Mouse (Mus musculus) midbrain, embryonic 11.5 days (tissue): ENCODE measurements around the gene 3110040M04Rik. TPM values are rescaled to one million over a fixed set of nuclear protein-coding genes. Genes with fewer than 3 reads are reported as not detected.
"Not testable (repeated sequence)": the region's sequence is repeated elsewhere in the genome, so short reads cannot be mapped to it uniquely, and the experiment has no call there.

Experiments used
- ATAC-seq: fragments of 200-750 bp; cut with Nextera tagmentation; 2 replicates; pipeline ENCODE4 v1.8.0; 2017; ENCODE audit warnings: moderate TSS enrichment, moderate library complexity; ENCODE audit not compliant: low FRiP score
- DNase-seq: peaks from one replicate; pipeline ENCODE4 v3.0.0; 2015; ENCODE audit warnings: low spot score; ENCODE audit errors: missing footprints
- H3K27ac ChIP-seq: fragments of 300-500 bp; sonication (generic); 2 replicates; pipeline ENCODE4 v1.5.1; 2014; ENCODE audit warnings: low read depth, low read length
- H3K27me3 ChIP-seq: fragments of 300-500 bp; sonication (generic); 2 replicates; pipeline ENCODE4 v1.6.1; 2014; ENCODE audit warnings: mild to moderate bottlenecking, low read length, moderate library complexity, mixed read lengths; ENCODE audit not compliant: control insufficient read depth, insufficient read depth
- H3K36me3 ChIP-seq: fragments of 300-500 bp; sonication (generic); 2 replicates; pipeline ENCODE4 v1.6.1; 2014; ENCODE audit warnings: mild to moderate bottlenecking, low read length, moderate library complexity, mixed read lengths; ENCODE audit not compliant: control insufficient read depth, insufficient read depth
- H3K4me1 ChIP-seq: fragments of 300-500 bp; sonication (generic); 2 replicates; pipeline ENCODE4 v1.6.1; 2014; ENCODE audit warnings: low read length; ENCODE audit not compliant: control insufficient read depth, insufficient read depth
- H3K4me2 ChIP-seq: fragments of 300-500 bp; sonication (generic); 2 replicates; pipeline ENCODE4 v1.6.1; 2014; ENCODE audit warnings: mild to moderate bottlenecking, moderate library complexity
- H3K4me3 ChIP-seq: fragments of 300-500 bp; sonication (generic); 2 replicates; pipeline ENCODE4 v1.5.1; 2014; ENCODE audit warnings: low read depth, low read length
- H3K9ac ChIP-seq: fragments of 300-500 bp; sonication (generic); 2 replicates; pipeline ENCODE4 v1.6.1; 2014; ENCODE audit warnings: low read length
- H3K9me3 ChIP-seq: fragments of 300-500 bp; sonication (generic); 2 replicates; pipeline ENCODE4 v1.6.1; 2016; ENCODE audit warnings: low read length; ENCODE audit not compliant: control insufficient read depth
- WGBS: fragments of 180-500 bp; shearing (Covaris S2); extraction: QIAGEN DNeasy Blood & Tissue Kit; methylation state at CpG from one replicate; pipeline ENCODE4 v1.1.7; 2014; 5-methylcytosine and 5-hydroxymethylcytosine counted together
- polyA plus RNA-seq: library from polyadenylated mRNA; unstranded; fragments of >200 nt; fragmentation: Nextera tagmentation; extraction: Ambion mirVana; gene quantifications from 2 replicates; pipeline ENCODE4 v1.2.1, GENCODE M21; 2014

3110040M04Rik gene
- 0.38 TPM in 1 of 2 replicates, not detected in the other for polyA plus RNA-seq

DNA sequence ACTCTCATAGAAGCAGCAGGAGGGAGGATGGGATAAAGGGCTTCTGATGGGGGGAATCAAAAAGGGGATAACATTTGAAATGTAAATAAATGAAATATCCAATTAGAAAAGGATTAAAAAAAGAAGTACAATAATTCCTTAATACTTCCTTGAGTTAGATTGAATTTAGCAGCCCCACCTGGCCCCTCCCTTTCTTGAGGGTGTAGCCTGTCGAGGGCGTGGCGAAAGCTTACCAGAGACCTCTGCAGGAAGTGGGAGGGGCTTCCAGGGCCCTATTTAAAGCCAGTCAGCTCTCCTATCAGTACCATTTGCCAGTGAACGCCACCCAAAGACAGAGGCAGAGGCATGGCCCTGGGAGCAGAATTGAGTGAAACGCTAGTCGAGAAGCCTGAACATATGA is at the start of gene 3110040M04Rik:
TSS of gene 3110040M04Rik (plus strand) at position 304 of the 400 bp plus-strand sequence.
- no CpG with 5 or more reads among the region's 6 CpGs for WGBS
- H3K4me1 ChIP-seq, DNase-seq, H3K4me3 ChIP-seq, H3K27me3 ChIP-seq, H3K4me2 ChIP-seq, H3K9ac ChIP-seq, H3K36me3 ChIP-seq, ATAC-seq, H3K27ac ChIP-seq, H3K9me3 ChIP-seq: not testable (repeated sequence)

DNA sequence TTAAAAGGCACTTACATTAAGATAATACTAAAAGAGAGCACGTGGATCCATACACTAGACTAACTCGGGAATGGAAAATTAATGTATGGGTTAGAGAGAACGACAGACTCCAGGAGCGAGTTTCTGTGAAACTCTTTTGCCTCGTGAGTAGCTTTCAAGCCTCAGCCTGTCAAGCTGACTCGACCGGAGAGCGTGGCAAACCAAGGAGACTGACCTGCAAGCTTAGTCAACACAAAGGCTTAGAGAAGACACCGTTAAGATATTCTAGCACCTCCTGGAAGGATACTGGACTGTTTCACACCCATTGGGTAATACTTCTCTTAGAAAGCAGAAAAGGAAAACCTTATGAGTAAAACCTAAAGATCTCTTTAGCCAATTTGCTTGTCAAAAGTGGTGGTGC is 49.8 kb upstream of the 3110040M04Rik start:
- DNase-seq, H3K9me3 ChIP-seq, H3K27me3 ChIP-seq, H3K4me2 ChIP-seq, H3K36me3 ChIP-seq, ATAC-seq, H3K4me3 ChIP-seq, H3K27ac ChIP-seq, H3K9ac ChIP-seq, H3K4me1 ChIP-seq: not testable (repeated sequence)
- WGBS: 91% methylated on average over 9 of the region's 9 CpGs

DNA sequence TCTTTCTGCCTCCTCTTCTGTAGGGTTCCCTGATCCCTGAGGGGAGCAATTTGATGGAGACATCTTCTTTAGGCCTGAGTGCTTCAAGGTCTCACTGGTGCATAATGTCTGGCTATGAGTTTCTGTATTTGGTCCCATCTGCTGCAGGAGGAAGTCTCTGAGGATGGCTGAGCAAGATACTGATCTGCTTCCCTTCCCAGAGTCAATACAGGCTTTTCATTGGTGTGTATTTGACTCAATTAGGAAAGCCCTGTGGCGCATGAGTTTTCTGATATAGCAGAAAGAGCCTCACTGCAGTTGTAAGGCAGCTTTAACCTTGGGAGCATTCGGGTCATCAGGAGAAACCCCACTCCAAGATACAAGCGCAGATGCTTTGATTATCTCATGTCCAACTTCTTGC is 47.8 kb upstream of the 3110040M04Rik start:
- Histone ChIP-seq H3K4me3 (no peak overlapping the region), H3K27ac (no peak overlapping the region), H3K9me3 (no peaks in the 10 kb centered on the region), H3K36me3 (no peaks in the 10 kb centered on the region), H3K9ac (no peak overlapping the region), H3K27me3 (no peaks in the 10 kb centered on the region), H3K4me2 (no peak overlapping the region), H3K4me1 (no peaks in the 10 kb centered on the region)
- no peak for ATAC-seq
- no peak for DNase-seq
- WGBS: 96% methylated on average over 3 of the region's 3 CpGs

DNA sequence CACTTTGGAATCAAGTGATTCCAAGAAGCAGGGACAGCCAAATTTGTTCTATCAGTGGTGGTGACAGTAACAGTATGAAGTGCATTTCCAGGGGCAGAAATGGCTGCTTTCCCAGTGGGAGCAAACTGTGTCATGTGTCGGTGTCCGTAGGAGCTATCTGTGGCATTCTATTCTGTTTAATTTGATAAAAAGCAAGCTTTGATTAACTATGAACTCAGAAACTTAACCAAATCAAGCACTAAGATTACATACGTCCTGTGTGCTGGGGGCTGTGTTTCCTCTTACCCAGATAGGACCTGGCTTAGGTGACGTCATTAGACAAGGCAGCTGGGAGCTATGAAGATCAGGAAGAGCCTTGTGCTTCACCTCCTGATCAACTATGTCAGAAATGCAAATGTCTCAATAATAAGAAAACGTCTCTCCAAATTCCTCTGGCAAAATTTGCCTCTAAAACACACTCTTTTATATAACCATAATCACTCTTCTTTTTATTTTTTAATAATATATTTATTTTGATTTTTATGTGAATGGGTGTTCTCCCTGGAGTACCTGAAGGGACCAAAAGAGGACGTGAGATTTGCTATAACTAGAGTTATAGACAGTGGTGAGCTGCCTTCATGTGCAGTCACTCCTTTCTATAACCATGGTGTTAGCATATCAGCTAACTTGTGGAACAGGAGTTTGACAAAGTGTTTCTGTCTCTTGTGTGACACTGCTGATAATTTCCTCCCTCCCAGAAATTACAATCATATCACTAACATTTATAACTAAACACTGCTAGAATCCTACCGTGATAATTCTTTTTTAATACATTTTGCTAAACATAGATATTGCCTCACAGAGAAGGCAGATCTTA is 46.9 kb upstream of the 3110040M04Rik start:
- Histone ChIP-seq H3K4me3 (no peak overlapping the region), H3K27ac (no peak overlapping the region), H3K9me3 (no peaks in the 10 kb centered on the region), H3K9ac (no peak overlapping the region), H3K4me2 (no peak overlapping the region), H3K4me1 (no peaks in the 10 kb centered on the region), H3K27me3 (no peaks in the 10 kb centered on the region), H3K36me3 (no peaks in the 10 kb centered on the region)
- no peak for ATAC-seq
- WGBS: 84% methylated on average over 7 of the region's 7 CpGs
- DNase-seq: no peak

DNA sequence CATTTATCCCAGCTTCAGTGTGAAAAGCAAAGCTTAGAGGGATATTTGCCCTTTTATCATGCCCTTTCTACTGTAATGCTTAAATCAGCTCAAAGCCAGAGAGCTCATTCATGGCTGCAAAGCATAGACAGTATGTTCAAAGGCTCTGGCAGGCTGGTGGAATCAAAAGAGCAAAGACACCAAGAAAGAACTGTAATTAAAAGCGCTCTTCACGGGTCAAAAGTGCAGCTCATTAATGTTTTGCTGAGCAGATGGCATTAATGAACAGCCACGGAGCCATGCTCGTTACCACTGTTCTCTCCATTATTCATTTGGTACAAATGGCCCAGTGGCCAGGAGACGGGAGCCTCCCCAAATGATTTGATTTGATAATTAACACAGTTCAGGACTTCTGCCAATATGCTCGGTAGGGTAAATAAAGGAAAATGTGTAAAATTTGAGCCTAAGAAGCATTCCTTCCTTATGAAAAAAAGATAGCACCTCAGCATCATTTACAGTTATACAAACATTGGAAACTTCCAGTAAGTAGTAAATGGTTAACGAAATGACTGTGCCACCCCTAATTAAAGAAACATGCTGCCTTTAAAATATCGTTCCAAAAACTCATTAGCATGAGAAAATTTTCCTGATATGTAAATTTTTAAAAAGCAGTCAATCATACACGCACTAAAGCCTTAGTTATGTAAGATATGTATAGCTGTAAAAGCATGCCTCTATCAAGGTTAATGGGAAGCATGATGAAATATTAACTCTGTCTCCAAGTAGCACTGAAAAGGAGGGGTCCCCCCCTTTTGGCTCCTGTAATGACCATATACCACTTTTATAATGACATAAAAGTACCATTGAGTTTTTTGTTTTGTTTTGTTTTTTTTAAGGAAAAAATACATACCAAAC is 45.7 kb upstream of the 3110040M04Rik start:
- Histone ChIP-seq H3K9me3 (no peaks in the 10 kb centered on the region), H3K9ac (no peak overlapping the region), H3K27ac (no peak overlapping the region), H3K4me3 (no peak overlapping the region), H3K27me3 (no peaks in the 10 kb centered on the region), H3K36me3 (no peaks in the 10 kb centered on the region), H3K4me2 (no peak overlapping the region), H3K4me1 (no peaks in the 10 kb centered on the region)
- ATAC-seq: peak; percentile 80
- 73% methylated on average over 9 of the region's 9 CpGs for WGBS
- no peak for DNase-seq

DNA sequence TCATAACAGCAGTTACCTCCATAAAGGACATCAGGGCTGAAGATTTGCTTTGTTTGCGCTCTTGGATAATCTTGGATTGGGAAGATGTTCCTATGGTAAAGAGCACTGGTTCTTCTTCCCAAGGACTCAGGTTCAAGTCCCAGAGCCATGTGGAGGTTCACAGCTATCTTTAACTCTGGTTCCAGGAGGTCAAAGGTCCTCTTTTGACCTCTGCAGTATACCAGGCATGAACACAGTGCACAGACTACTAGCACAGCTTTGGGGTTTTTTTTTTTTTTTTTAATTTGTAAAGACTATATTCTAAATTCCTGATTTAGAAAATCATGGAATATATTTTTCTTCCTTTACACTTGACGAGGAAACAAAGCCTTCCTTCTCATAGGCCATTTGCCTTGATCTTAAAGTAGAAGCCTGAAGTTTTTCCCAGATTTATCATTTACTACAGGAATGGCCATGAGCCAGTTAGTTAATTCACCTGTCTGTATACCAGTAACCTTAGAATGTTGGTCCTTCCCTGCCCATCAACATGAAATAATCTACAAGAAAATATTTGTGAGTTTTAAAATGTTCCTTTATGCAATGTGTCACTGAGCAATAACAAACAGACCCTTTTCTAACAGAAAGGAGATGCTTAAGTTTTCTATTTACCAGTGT is 44.9 kb upstream of the 3110040M04Rik start:
- H3K9me3 ChIP-seq: no peaks in the 10 kb centered on the region
- no peak for ATAC-seq

DNA sequence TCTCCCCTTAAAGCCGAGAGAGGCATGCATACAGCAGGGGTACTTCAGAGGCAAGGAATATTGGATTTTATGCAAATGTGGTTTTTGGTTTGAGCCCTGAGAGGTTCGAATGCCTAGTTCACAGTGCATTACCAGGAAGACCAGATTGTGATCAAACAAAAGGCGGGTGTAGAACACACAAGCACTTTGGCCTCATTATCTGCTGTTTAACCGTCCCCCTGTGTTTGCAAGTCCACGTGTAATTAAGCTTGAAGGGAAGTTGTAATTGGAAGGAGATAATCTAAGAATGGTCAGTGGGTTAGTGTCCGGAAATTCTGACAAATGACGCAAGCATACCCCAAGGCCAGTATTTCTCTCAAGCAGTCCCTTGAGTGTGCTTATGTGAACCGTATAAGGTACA is 37.9 kb upstream of the 3110040M04Rik start:
- Histone ChIP-seq H3K4me1 (peaks cover 7% of the 10 kb centered on the region), H3K27ac (no peak overlapping the region), H3K9me3 (no peaks in the 10 kb centered on the region), H3K9ac (no peak overlapping the region), H3K4me2 (no peak overlapping the region), H3K36me3 (no peaks in the 10 kb centered on the region), H3K4me3 (no peak overlapping the region), H3K27me3 (no peaks in the 10 kb centered on the region)
- 0 out of 2 replicates have a peak, but pooled peaks have one; percentile 10 for ATAC-seq
- DNase-seq: no peak
- WGBS: 50% methylated on average over 8 of the region's 8 CpGs

More for the DNA sequence above, 44.9 kb upstream of the 3110040M04Rik start:
- no peaks in the 10 kb centered on the region for H3K27me3 ChIP-seq
- no peak overlapping the region for H3K4me3 ChIP-seq
- no peak for DNase-seq
- H3K9ac ChIP-seq: no peak overlapping the region
- 86% methylated on average over 2 of the region's 2 CpGs for WGBS
- H3K4me1 ChIP-seq: no peaks in the 10 kb centered on the region
- no peaks in the 10 kb centered on the region for H3K36me3 ChIP-seq
- no peak overlapping the region for H3K27ac ChIP-seq
- H3K4me2 ChIP-seq: no peak overlapping the region

DNA sequence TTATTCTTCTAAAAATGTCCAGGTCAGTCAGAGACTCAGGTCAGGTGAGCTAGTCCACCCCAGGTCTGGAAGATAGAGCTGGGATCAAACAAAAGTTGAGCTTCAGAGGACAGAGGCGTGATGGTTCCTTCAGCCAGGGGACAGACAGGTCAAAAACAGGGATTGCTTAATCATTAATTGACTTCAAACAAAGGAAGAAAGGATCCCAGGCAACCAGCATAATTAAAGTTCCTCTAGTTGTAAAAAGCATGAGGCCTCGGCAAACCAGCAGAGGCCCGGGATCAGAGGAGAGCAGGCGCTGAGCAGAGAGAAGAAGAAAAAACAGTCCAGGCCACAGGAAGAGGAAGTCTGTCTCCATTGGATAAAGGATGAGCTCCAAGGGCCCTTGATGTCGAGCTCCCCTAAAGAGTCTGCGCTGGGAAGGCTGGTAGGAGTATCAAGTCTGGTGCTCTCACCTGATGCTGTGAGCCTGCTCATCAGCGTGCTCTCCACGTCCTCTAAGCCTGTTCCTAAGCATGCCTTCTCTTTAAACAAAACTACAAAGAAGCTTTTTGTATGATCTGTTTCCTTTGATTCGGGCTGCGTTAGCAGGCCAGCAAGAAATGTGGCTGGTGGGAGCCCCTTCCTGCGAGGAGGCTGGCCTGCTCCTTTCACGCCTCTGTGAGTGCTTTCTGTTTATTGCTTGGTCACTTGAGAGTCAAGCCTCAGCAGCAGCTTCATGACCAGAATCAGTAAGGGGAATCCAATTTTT is 36.4 kb upstream of the 3110040M04Rik start:
- H3K4me3 ChIP-seq: no peak overlapping the region
- H3K9me3 ChIP-seq: no peaks in the 10 kb centered on the region
- WGBS: 23% methylated on average over 12 of the region's 12 CpGs
- H3K9ac ChIP-seq: no peak overlapping the region
- ATAC-seq (peak; percentile 70), DNase-seq (peak; percentile 87)
- H3K4me2 ChIP-seq: peak overlapping the region; percentile 0; the same call in 1 of the 2 replicates
- no peaks in the 10 kb centered on the region for H3K36me3 ChIP-seq
- H3K27ac ChIP-seq: no peak overlapping the region
- peaks cover 7% of the 10 kb centered on the region for H3K4me1 ChIP-seq
- no peaks in the 10 kb centered on the region for H3K27me3 ChIP-seq
